Mouse (Mus musculus) G1E (cell line): ENCODE results near the gene Dusp13. TPM values are rescaled to one million over a fixed set of nuclear protein-coding genes. Genes with fewer than 3 reads are reported as not detected.

ENCODE experiments used
- ATAC-seq: 2 replicates; pipeline ENCODE4 v1.8.0; 2016; ENCODE audit warnings: mild to moderate bottlenecking; ENCODE audit not compliant: insufficient number of reproducible peaks, poor library complexity, low FRiP score, severe bottlenecking; ENCODE audit errors: extremely low read depth
- DNase-seq: peaks from one replicate; pipeline ENCODE4 v3.0.0; 2012; ENCODE audit warnings: low spot score
- H3K27me3 ChIP-seq: 2 replicates; pipeline ENCODE4 v1.6.1; 2012; ENCODE audit warnings: mild to moderate bottlenecking, low read length, inconsistent platforms; ENCODE audit not compliant: insufficient read depth
- H3K36me3 ChIP-seq: replicated peaks from 2 replicates; pipeline ENCODE3; 2012; ENCODE audit warnings: mild to moderate bottlenecking, inconsistent platforms
- H3K4me1 ChIP-seq: 2 replicates; pipeline ENCODE4 v1.6.1; 2012; ENCODE audit warnings: low read depth, low read length, inconsistent platforms, mixed read lengths; ENCODE audit not compliant: insufficient read depth
- H3K4me3 ChIP-seq: 2 replicates; pipeline ENCODE4 v1.5.1; 2012; ENCODE audit warnings: low read depth, mild to moderate bottlenecking, inconsistent platforms, low read length, moderate library complexity, mixed read lengths
- H3K9me3 ChIP-seq: replicated peaks from 2 replicates; pipeline ENCODE4 v1.6.1; 2012; ENCODE audit warnings: inconsistent platforms
- CTCF ChIP-seq: IDR thresholded peaks from 2 replicates; pipeline ENCODE4 v1.5.1; 2012; ENCODE audit warnings: low read depth, low read length, inconsistent platforms, mixed read lengths
- GATA1 ChIP-seq: IDR thresholded peaks from 2 replicates; pipeline ENCODE4 v1.6.1; 2012; ENCODE audit warnings: borderline replicate concordance, low read length, inconsistent platforms, mixed read lengths
- GATA2 ChIP-seq: IDR thresholded peaks from 2 replicates; pipeline ENCODE4 v1.6.1; 2012; ENCODE audit warnings: low read depth, low read length, inconsistent platforms, borderline replicate concordance
- POLR2AphosphoS5 ChIP-seq: IDR thresholded peaks from 2 replicates; pipeline ENCODE4 v1.6.1; 2012; ENCODE audit warnings: low read depth, low read length, inconsistent platforms; ENCODE audit not compliant: insufficient replicate concordance
- TAL1 ChIP-seq: conservative IDR thresholded peaks from 2 replicates; pipeline ENCODE4 v1.6.1; 2012; ENCODE audit warnings: low read depth, low read length, inconsistent platforms, mixed read lengths
- polyA plus RNA-seq: library from polyadenylated mRNA; stranded (reverse); fragments of >175 nt; gene quantifications from 2 replicates; pipeline ENCODE4 v1.2.3, GENCODE M21; 2012
- total RNA-seq, 2 experiments: library from RNA; stranded (forward) in 1 of 2; stranded (reverse) in 1 of 2; fragments of 200-1000 nt in 1 of 2; fragments of >200 nt in 1 of 2; fragmentation: Nextera tagmentation in 1 of 2; gene quantifications; 2 replicates each; pipeline ENCODE4 v1.2.3; 2014 to 2017

Dusp13 gene
- total and polyA plus RNA-seq, 3 experiments = 0.98 TPM; not detected in 2

GRCm38 (mm10) chr14:21695020-21695419, 56.0 kb downstream of the Dusp13 start:
- Histone ChIP-seq H3K9me3 (peaks cover 8% of the 10 kb centered on the region), H3K27me3 (peaks cover 3% of the 10 kb centered on the region; the same call in 1 of the 2 replicates), H3K36me3 (no peaks in the 10 kb centered on the region), H3K4me1 (peaks cover 17% of the 10 kb centered on the region), H3K4me3 (no peak overlapping the region)
- no peak for DNase-seq
- no peak for TF ChIP-seq POLR2AphosphoS5
- no peak for TF ChIP-seq TAL1
- TF ChIP-seq CTCF = no peak
- TF ChIP-seq GATA2 = no peak
- no peak for TF ChIP-seq GATA1
- ATAC-seq = no peak

- TF ChIP-seq GATA1 = no peak
- TF ChIP-seq CTCF = no peak
- TF ChIP-seq GATA2 = no peak
- no peak for TF ChIP-seq TAL1
- no peak for TF ChIP-seq POLR2AphosphoS5
- peaks cover 31% of the 10 kb centered on the region for H3K27me3 ChIP-seq
- H3K36me3 ChIP-seq = no peaks in the 10 kb centered on the region
- ATAC-seq = no peak
- no peak for DNase-seq
- peaks cover 8% of the 10 kb centered on the region for H3K9me3 ChIP-seq
- H3K4me3 ChIP-seq = no peak overlapping the region
- peaks cover 6% of the 10 kb centered on the region for H3K4me1 ChIP-seq
Observed at GRCm38 (mm10) chr14:21691070-21691469, 59.9 kb downstream of the Dusp13 start.

GRCm38 (mm10) chr14:21686376-21687279, 64.4 kb downstream of the Dusp13 start:
- Histone ChIP-seq H3K4me1 (peaks cover 18% of the 10 kb centered on the region), H3K4me3 (no peak overlapping the region), H3K36me3 (no peaks in the 10 kb centered on the region), H3K27me3 (peaks cover 48% of the 10 kb centered on the region), H3K9me3 (no peaks in the 10 kb centered on the region)
- ATAC-seq = no peak
- no peak for TF ChIP-seq GATA1
- no peak for DNase-seq

- Histone ChIP-seq H3K4me3 (no peak overlapping the region), H3K4me1 (peaks cover 18% of the 10 kb centered on the region)
- DNase-seq = no peak
Observed at GRCm38 (mm10) chr14:21685411-21686146, 65.4 kb downstream of the Dusp13 start.

GRCm38 (mm10) chr14:21683834-21684233, 67.1 kb downstream of the Dusp13 start:
- Histone ChIP-seq H3K9me3 (no peaks in the 10 kb centered on the region), H3K4me3 (no peak overlapping the region), H3K27me3 (peaks cover 46% of the 10 kb centered on the region), H3K4me1 (peaks cover 23% of the 10 kb centered on the region), H3K36me3 (no peaks in the 10 kb centered on the region)
- no peak for DNase-seq
- TF ChIP-seq GATA2 (no peak), GATA1 (no peak), TAL1 (no peak), CTCF (no peak)
- ATAC-seq = no peak

More at GRCm38 (mm10) chr14:21685411-21686146, 65.4 kb downstream of the Dusp13 start:
- Histone ChIP-seq H3K27me3 (peaks cover 53% of the 10 kb centered on the region), H3K9me3 (no peaks in the 10 kb centered on the region), H3K36me3 (no peaks in the 10 kb centered on the region)
- ATAC-seq = no peak
- TF ChIP-seq CTCF (no peak), POLR2AphosphoS5 (no peak), GATA1 (no peak), TAL1 (no peak), GATA2 (no peak)

Other genes starting within 250 kb of the Dusp13 start
- not detected in 2 replicates for gene Dupd1, start 36.6 kb downstream of the Dusp13 start, total RNA-seq (2014; fragmentation: Nextera tagmentation)
- not detected in 2 replicates for gene Dupd1, start 36.6 kb downstream of the Dusp13 start, total RNA-seq (2017)
- not detected in 2 replicates for gene Dupd1, start 36.6 kb downstream of the Dusp13 start, polyA plus RNA-seq
- gene Samd8, start 650 bp downstream of the Dusp13 start, total RNA-seq (2014; fragmentation: Nextera tagmentation) = 18.3 and 19.4 TPM in 2 replicates
- 9.5 and 9.9 TPM in 2 replicates for gene Samd8, start 650 bp downstream of the Dusp13 start, total RNA-seq (2017)
- 12.7 and 13.4 TPM in 2 replicates for gene Samd8, start 650 bp downstream of the Dusp13 start, polyA plus RNA-seq
- 525 and 570 TPM in 2 replicates for gene Vdac2, start 74.1 kb upstream of the Dusp13 start, total RNA-seq (2014; fragmentation: Nextera tagmentation)
- gene Vdac2, start 74.1 kb upstream of the Dusp13 start, total RNA-seq (2017) = 445 and 495 TPM in 2 replicates
- 636 and 648 TPM in 2 replicates for gene Vdac2, start 74.1 kb upstream of the Dusp13 start, polyA plus RNA-seq
- 23.3 and 33.0 TPM in 2 replicates for gene Comtd1, start 97.8 kb upstream of the Dusp13 start, total RNA-seq (2014; fragmentation: Nextera tagmentation)
- 20.6 and 24.5 TPM in 2 replicates for gene Comtd1, start 97.8 kb upstream of the Dusp13 start, total RNA-seq (2017)
- gene Comtd1, start 97.8 kb upstream of the Dusp13 start, polyA plus RNA-seq = 49.2 and 49.5 TPM in 2 replicates
- not detected in 2 replicates for gene Zfp503, start 238.4 kb upstream of the Dusp13 start, total RNA-seq (2014; fragmentation: Nextera tagmentation)
- not detected in 2 replicates for gene Zfp503, start 238.4 kb upstream of the Dusp13 start, total RNA-seq (2017)
- gene Zfp503, start 238.4 kb upstream of the Dusp13 start, polyA plus RNA-seq = 0.01 TPM in 1 of 2 replicates, not detected in the other